Mouse (Mus musculus) forebrain, embryonic 14.5 days (tissue): ENCODE measurements at regions not wholly inside any gene's neighbourhood (a gene's known extent, or its start where the extent isn't known, plus 50 kb on each side); places are given as distances from the start of the nearest gene placed in this dataset.

Experiments used
- ATAC-seq: fragments of 200-750 bp; cut with Nextera tagmentation; 2 replicates; pipeline ENCODE4 v1.8.0; 2017; ENCODE audit warnings: mild to moderate bottlenecking, moderate library complexity
- DNase-seq: peaks from one replicate; pipeline ENCODE4 v3.0.0-alpha.2; 2015; ENCODE audit warnings: low spot score
- H3K27ac ChIP-seq: fragments of 300-500 bp; sonication (generic); 2 replicates; pipeline ENCODE4 v1.5.1; 2014; ENCODE audit warnings: low read depth, mild to moderate bottlenecking, control low read depth, low read length, moderate library complexity
- H3K27me3 ChIP-seq: fragments of 300-500 bp; sonication (generic); replicated peaks from 2 replicates; pipeline ENCODE4 v1.6.1; 2014; ENCODE audit warnings: low read length, control low read depth, mixed read lengths; ENCODE audit not compliant: control insufficient read depth, insufficient read depth
- H3K36me3 ChIP-seq: fragments of 300-500 bp; sonication (generic); 2 replicates; pipeline ENCODE4 v1.6.1; 2014; ENCODE audit warnings: low read length, control low read depth; ENCODE audit not compliant: control insufficient read depth, insufficient read depth
- H3K4me1 ChIP-seq: fragments of 300-500 bp; sonication (generic); 2 replicates; pipeline ENCODE4 v1.6.1; 2014; ENCODE audit warnings: antibody characterized with exemption, low read length, control low read depth; ENCODE audit not compliant: control insufficient read depth, insufficient read depth
- H3K4me2 ChIP-seq: fragments of 300-500 bp; sonication (generic); 2 replicates; pipeline ENCODE4 v1.6.1; 2014; ENCODE audit warnings: mild to moderate bottlenecking, control low read depth, low read length
- H3K4me3 ChIP-seq: fragments of 300-500 bp; sonication (generic); 2 replicates; pipeline ENCODE4 v1.5.1; 2014; ENCODE audit warnings: low read depth, low read length, control low read depth
- H3K9ac ChIP-seq: fragments of 300-500 bp; sonication (generic); 2 replicates; pipeline ENCODE4 v1.6.1; 2014; ENCODE audit warnings: mild to moderate bottlenecking, low read length, control low read depth, moderate library complexity
- H3K9me3 ChIP-seq: fragments of 300-500 bp; sonication (generic); replicated peaks from 2 replicates; pipeline ENCODE4 v1.6.1; 2016; ENCODE audit warnings: low read length, control low read depth, mixed read lengths; ENCODE audit not compliant: control insufficient read depth
- WGBS: fragments of 180-500 bp; shearing (Covaris S2); extraction: QIAGEN DNeasy Blood & Tissue Kit; methylation state at CpG from one replicate; pipeline ENCODE4 v1.1.7; 2014; 5-methylcytosine and 5-hydroxymethylcytosine counted together

DNA sequence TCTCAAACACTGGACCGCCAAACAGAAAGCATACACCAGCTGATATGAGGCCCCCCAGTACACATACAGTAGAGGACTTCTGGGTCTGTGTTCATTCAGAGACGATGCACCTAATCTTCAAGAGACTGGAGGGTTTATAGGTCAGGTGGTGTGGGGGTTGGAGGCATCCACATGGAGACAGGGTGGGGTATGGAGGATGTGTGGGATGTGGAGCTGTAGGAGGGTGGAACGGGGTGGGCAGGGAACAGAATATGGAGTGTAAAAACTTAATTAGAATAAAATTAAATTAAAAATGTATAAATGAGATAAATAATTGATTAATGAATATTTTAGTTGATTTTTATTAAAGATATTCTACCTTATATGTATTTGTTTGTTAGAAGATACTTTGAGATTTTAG is 832.9 kb upstream of the Slc10a2 start:
- Histone ChIP-seq H3K9me3 (no peaks in the 10 kb centered on the region), H3K4me1 (no peaks in the 10 kb centered on the region), H3K4me3 (no peak overlapping the region), H3K27ac (no peak overlapping the region), H3K4me2 (no peak overlapping the region), H3K9ac (no peak overlapping the region), H3K36me3 (no peaks in the 10 kb centered on the region), H3K27me3 (no peaks in the 10 kb centered on the region)
- DNase-seq (no peak), ATAC-seq (no peak)
- 90% methylated on average over 3 of the region's 3 CpGs for WGBS

DNA sequence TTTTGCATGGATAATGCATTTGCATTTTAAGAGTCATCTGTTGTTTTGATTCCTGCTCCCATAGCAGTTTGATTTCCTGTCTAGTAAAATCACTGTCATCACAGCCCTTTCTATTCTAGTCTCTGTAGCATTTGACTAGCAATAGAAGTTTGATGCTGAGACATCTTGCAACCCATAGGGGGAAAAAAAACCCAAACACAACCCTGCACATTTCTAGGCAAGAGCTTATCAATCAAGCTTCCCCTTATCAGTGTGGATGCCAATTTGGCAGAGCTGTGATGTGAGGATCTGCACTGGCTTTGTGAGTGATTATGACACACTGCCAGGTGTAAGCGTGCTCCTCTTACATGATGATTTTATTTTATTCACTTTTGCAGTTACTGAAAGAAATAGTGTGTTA is 813.0 kb upstream of the Slc10a2 start:
- Histone ChIP-seq H3K9me3 (no peaks in the 10 kb centered on the region), H3K4me2 (no peak overlapping the region), H3K9ac (no peak overlapping the region), H3K27ac (no peak overlapping the region), H3K4me1 (no peaks in the 10 kb centered on the region), H3K4me3 (no peak overlapping the region), H3K36me3 (no peaks in the 10 kb centered on the region), H3K27me3 (no peaks in the 10 kb centered on the region)
- peak; percentile 94 for ATAC-seq
- DNase-seq, result peak; percentile 87
- WGBS, result 76% methylated on average over 1 of the region's 1 CpGs
